Mouse (Mus musculus): Measurements from ENCODE around the gene Zfp462. TPM values are rescaled to one million over a fixed set of nuclear protein-coding genes. Genes with fewer than 3 reads are reported as not detected.

Gene Zfp462
- total RNA-seq, 2 experiments from 2014 or later: 39.9 to 61.7 TPM

- no peak for DNase-seq
Observed at GRCm38 (mm10) chr4:54995258-54995657, 50.4 kb downstream of the Zfp462 start.

- no peak for DNase-seq
Observed at GRCm38 (mm10) chr4:54996064-54996463, 51.2 kb downstream of the Zfp462 start.

- DNase-seq: no peak
Observed at GRCm38 (mm10) chr4:54998146-54998841, 53.4 kb downstream of the Zfp462 start.

- DNase-seq: no peak
Observed at GRCm38 (mm10) chr4:54999556-54999955, 54.7 kb downstream of the Zfp462 start.

GRCm38 (mm10) chr4:55001386-55001785, 56.5 kb downstream of the Zfp462 start:
- DNase-seq: peak; percentile 38 to 50

GRCm38 (mm10) chr4:55003128-55003527, 58.3 kb downstream of the Zfp462 start:
- no peak for DNase-seq

GRCm38 (mm10) chr4:55005066-55005465, 60.2 kb downstream of the Zfp462 start:
- DNase-seq: peak in 1 of 2 experiments; percentile 29

- peak; percentile 35 to 48 for DNase-seq
Observed at GRCm38 (mm10) chr4:55005521-55005969, 60.7 kb downstream of the Zfp462 start.

- no peak for DNase-seq
Observed at GRCm38 (mm10) chr4:55006024-55006423, 61.2 kb downstream of the Zfp462 start.

- DNase-seq: no peak
Observed at GRCm38 (mm10) chr4:55008616-55009015, 63.8 kb downstream of the Zfp462 start.

- peak; percentile 37 to 59 for DNase-seq
Observed at GRCm38 (mm10) chr4:55011391-55011790, 66.5 kb downstream of the Zfp462 start.

GRCm38 (mm10) chr4:55013563-55014248, 68.9 kb downstream of the Zfp462 start:
- no peak for DNase-seq

GRCm38 (mm10) chr4:55014731-55015463, 70.0 kb downstream of the Zfp462 start:
- no peak for DNase-seq

- DNase-seq: no peak
Observed at GRCm38 (mm10) chr4:55015517-55015916, 70.7 kb downstream of the Zfp462 start.

- DNase-seq: no peak
Observed at GRCm38 (mm10) chr4:55026109-55026646, 81.3 kb downstream of the Zfp462 start.

- DNase-seq: no peak
Observed at GRCm38 (mm10) chr4:55030401-55030800, 85.6 kb downstream of the Zfp462 start.

- DNase-seq: peak in 1 of 2 experiments; percentile 32
Observed at GRCm38 (mm10) chr4:55032317-55032930, 87.6 kb downstream of the Zfp462 start.

GRCm38 (mm10) chr4:55033452-55033851, 88.6 kb downstream of the Zfp462 start:
- DNase-seq: no peak

GRCm38 (mm10) chr4:55038139-55038538, 93.3 kb downstream of the Zfp462 start:
- DNase-seq: no peak

- DNase-seq: no peak
Observed at GRCm38 (mm10) chr4:55040258-55040964, 95.6 kb downstream of the Zfp462 start.

GRCm38 (mm10) chr4:55041106-55041730, 96.4 kb downstream of the Zfp462 start:
- DNase-seq: no peak

Measured in adrenal gland, postnatal 36 days (tissue).